Comparison of ENCODE assay signal across 1 mouse cellular context in the genomic region with DNA sequence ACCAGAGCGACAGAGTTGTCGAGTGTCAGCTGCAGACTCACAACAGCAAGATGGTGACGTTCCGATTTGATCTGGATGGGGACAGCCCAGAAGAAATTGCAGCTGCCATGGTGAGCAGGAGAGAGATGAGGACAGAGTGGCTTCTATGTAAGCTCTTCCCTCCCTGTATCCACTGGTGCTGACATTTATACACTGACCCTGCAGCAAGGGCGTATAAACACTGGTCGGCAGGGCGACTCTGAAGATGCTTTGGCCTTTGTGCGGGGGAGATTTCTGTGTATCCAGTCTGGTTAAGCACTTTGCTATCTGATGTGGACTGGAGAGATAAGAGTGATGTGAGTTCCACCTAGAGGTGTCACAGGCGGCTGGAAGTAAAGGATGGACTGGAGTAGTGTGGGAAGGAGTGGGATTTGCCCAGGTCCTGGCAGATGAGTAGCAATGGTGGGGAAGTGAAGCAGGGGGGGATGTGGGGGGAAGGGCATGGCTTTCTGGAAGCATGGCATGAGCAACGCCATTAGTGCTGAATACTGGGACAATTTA.
TF ChIP-seq lines count a peak whose summit lies in the region.

No protein-coding gene starts in this region.

TF ChIP-seq in MEL, 35 proteins besides CTCF, POLR2A, EP300 and RAD21:
- TF ChIP-seq GATA1 (IDR thresholded peaks at IDR 0.05; ENCODE audit: low read depth, low read length) (peak; percentile 88), JUND (IDR thresholded peaks at IDR 0.05; ENCODE audit: low read depth, low read length) (no peak), ZC3H11A (IDR thresholded peaks at IDR 0.05; ENCODE audit: low read depth, low read length) (no peak), SIN3A (IDR thresholded peaks at IDR 0.05; ENCODE audit: low read length) (peak; percentile 42), RCOR1 (IDR thresholded peaks at IDR 0.05; ENCODE audit: low read depth, low read length) (0 out of 2 replicates have a peak, but pooled peaks have one; percentile 8)
